Comparison of ENCODE assay signal across 8 mouse cellular contexts in the genomic region with DNA sequence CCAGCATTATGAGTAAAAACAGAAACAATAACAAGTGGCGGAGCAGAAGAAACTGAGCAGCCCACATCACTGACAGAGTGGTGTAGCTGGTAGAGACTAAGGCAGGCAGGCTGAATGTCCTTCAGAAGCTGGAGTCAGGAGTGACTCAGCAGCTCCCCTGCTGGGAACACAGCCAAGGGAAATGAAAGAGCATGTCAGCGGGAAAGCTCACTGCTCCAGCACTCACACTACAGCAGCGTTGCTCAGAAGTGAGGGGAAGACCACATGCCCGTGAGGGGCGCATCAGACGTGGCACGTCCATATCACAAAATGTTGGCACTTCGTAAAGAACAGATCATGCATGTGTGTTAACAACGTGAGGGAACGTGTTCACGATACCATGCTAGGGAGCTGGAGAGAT. TPM values are rescaled to one million over a fixed set of nuclear protein-coding genes. Genes with fewer than 3 reads are reported as not detected.
A peak's percentile ranks its signal among the peaks of the same experiment; 100 is the strongest.
DNase-seq lines count a peak whose midpoint lies in the region; ATAC-seq lines count a peak whose summit lies in the region.

No protein-coding gene starts in this region.

- peaks cover 37% of the 10 kb centered on the region for H3K4me1 ChIP-seq in hindbrain, embryonic 15.5 days (replicated peaks)

- peaks cover 18% of the 10 kb centered on the region for H3K27me3 ChIP-seq in hindbrain, embryonic 15.5 days

- H3K9ac ChIP-seq in hindbrain, embryonic 15.5 days = no peak overlapping the region

- DNase-seq in Muller cell, postnatal 12 days (ENCODE audit: inconsistent ontology term) = peak; percentile 87
- DNase-seq in cerebellum, adult 9-10 months = peak; percentile 82
- DNase-seq in frontal cortex, postnatal 36 days (ENCODE audit: low spot score in 2 of 2) = peak; percentile 91 to 94
- peak; percentile 87 to 90 for DNase-seq in left cerebral cortex, adult 18-20 months (ENCODE audit: low spot score in 2 of 2)
- peak; percentile 80 for DNase-seq in lung, postnatal 4 days
- peak; percentile 95 for DNase-seq in right cerebral cortex, adult 18-20 months
- peak; percentile 30 for DNase-seq in urinary bladder, postnatal 10 days (ENCODE audit: low spot score)

- 24% methylated on average over 11 of the region's 11 CpGs for WGBS in hindbrain, embryonic 15.5 days

- peak; percentile 75 for ATAC-seq in hindbrain, embryonic 15.5 days (ENCODE audit: low FRiP score, low read depth)

- H3K4me2 ChIP-seq in hindbrain, embryonic 15.5 days = no peak overlapping the region

- H3K4me3 ChIP-seq in hindbrain, embryonic 15.5 days = no peak overlapping the region

- no peaks in the 10 kb centered on the region for H3K9me3 ChIP-seq in hindbrain, embryonic 15.5 days

- no peak overlapping the region for H3K27ac ChIP-seq in hindbrain, embryonic 15.5 days (replicated peaks)

- H3K36me3 ChIP-seq in hindbrain, embryonic 15.5 days = no peaks in the 10 kb centered on the region

RNA-seq across cellular contexts. Expression of gene Abcc4, which starts 3.7 kb away (rescaled TPM):
- 1.9 and 2.3 TPM in 2 replicates for polyA plus RNA-seq in hindbrain, embryonic 15.5 days (2015; fragmentation: Nextera tagmentation; extraction: Ambion mirVana)
- total RNA-seq in left cerebral cortex, adult 18-20 months (2021) = 1 to 10 TPM; 8.4 to 9.8 TPM

Comparison
In these comparisons a context has a peak if more than half of its experiments do, and no peak if none do; other contexts are left out.
1. DNase-seq: peak in every context shown above with its lines; median percentile 95 in right cerebral cortex, adult 18-20 months; 92 in frontal cortex, postnatal 36 days; 88 in left cerebral cortex, adult 18-20 months; 87 in Muller cell, postnatal 12 days; 82 in cerebellum, adult 9-10 months; 80 in lung, postnatal 4 days; 30 in urinary bladder, postnatal 10 days.